In genomic region chr7:40142906-40143305, GRCm38 (mm10) we compare ENCODE assay signal across 19 mouse cellular contexts.
A peak's percentile ranks its signal among the peaks of the same experiment; 100 is the strongest.
DNase-seq lines count a peak whose midpoint lies in the region; ATAC-seq and TF ChIP-seq lines count a peak whose summit lies in the region.
"Had no signal": no experiment of that assay in that cellular context is flagged by ENCODE, and none has a peak within 500 bp of the region (broad histone marks: within the 10 kb centered on the region; RNA-seq: fewer than 3 reads in every experiment).

No protein-coding gene starts in this region.

- intact Hi-C loops in left cerebral cortex, postnatal 4 days (cut with DNase I): no loop called here

- CTCF ChIA-PET in Patski (lab: Charles Lee): no interaction called here

- no peaks in the 10 kb centered on the region for H3K27me3 ChIP-seq in embryonic facial prominence, embryonic 14.5 days (replicated peaks; ENCODE audit: control insufficient read depth, insufficient read depth, low read length)
- H3K27me3 ChIP-seq in embryonic facial prominence, embryonic 10.5 days (replicated peaks; ENCODE audit: low read depth, poor library complexity, severe bottlenecking): no peaks in the 10 kb centered on the region
- H3K27me3 ChIP-seq in kidney, embryonic 15.5 days: no peaks in the 10 kb centered on the region
- H3K27me3 ChIP-seq in Patski: no peaks in the 10 kb centered on the region
- H3K27me3 ChIP-seq: embryonic facial prominence, embryonic 15.5 days; forebrain, embryonic 12.5 days had no signal

- WGBS in embryonic facial prominence, embryonic 14.5 days: 74% methylated on average over 4 of the region's 4 CpGs
- WGBS in embryonic facial prominence, embryonic 10.5 days: 87% methylated on average over 4 of the region's 4 CpGs
- 65% methylated on average over 4 of the region's 4 CpGs for WGBS in kidney, embryonic 15.5 days

- POLR2A ChIA-PET in Patski (lab: Charles Lee): no interaction called here

- no peak overlapping the region for H3K9ac ChIP-seq in embryonic facial prominence, embryonic 14.5 days (ENCODE audit: low read depth, low read length)
- no peak overlapping the region for H3K9ac ChIP-seq in kidney, embryonic 15.5 days
- H3K9ac ChIP-seq: embryonic facial prominence, embryonic 15.5 days; forebrain, embryonic 12.5 days; hindbrain, embryonic 14.5 days had no signal

- H3K9me3 ChIP-seq in embryonic facial prominence, embryonic 14.5 days (ENCODE audit: control insufficient read depth, low read length): no peaks in the 10 kb centered on the region
- no peaks in the 10 kb centered on the region for H3K9me3 ChIP-seq in embryonic facial prominence, embryonic 10.5 days
- no peaks in the 10 kb centered on the region for H3K9me3 ChIP-seq in kidney, embryonic 15.5 days (replicated peaks)
- H3K9me3 ChIP-seq: embryonic facial prominence, embryonic 15.5 days; forebrain, embryonic 12.5 days; midbrain, embryonic 10.5 days had no signal

- in situ Hi-C loops in Patski (cut with MboI; ENCODE audit: low pct_unique_long_range_greater_than_20kb): no loop called here

- H3K4me1 ChIP-seq in embryonic facial prominence, embryonic 14.5 days (ENCODE audit: control insufficient read depth, insufficient read depth, low read length): no peaks in the 10 kb centered on the region
- H3K4me1 ChIP-seq in embryonic facial prominence, embryonic 10.5 days: no peaks in the 10 kb centered on the region
- no peaks in the 10 kb centered on the region for H3K4me1 ChIP-seq in kidney, embryonic 15.5 days
- H3K4me1 ChIP-seq: embryonic facial prominence, embryonic 15.5 days; forebrain, embryonic 12.5 days; midbrain, embryonic 10.5 days had no signal

- no peak overlapping the region for H3K4me3 ChIP-seq in embryonic facial prominence, embryonic 14.5 days (ENCODE audit: low read depth, low read length)
- no peak overlapping the region for H3K4me3 ChIP-seq in embryonic facial prominence, embryonic 10.5 days
- H3K4me3 ChIP-seq in kidney, embryonic 15.5 days (replicated peaks): no peak overlapping the region
- H3K4me3 ChIP-seq: embryonic facial prominence, embryonic 15.5 days; forebrain, embryonic 12.5 days; layer of hippocampus, adult 2 months; midbrain, embryonic 10.5 days had no signal

- TF ChIP-seq CTCF in Patski (IDR thresholded peaks at IDR 0.05): no peak

- peak; percentile 1 for DNase-seq in embryonic facial prominence, embryonic 14.5 days (ENCODE audit: low spot score)
- DNase-seq in embryonic facial prominence, embryonic 10.5 days (ENCODE audit: low spot score): no peak
- peak; percentile 2 to 5 for DNase-seq in kidney, postnatal 4 days
- peak; percentile 75 for DNase-seq in Patski (ENCODE audit: low read depth, low spot score)
- peak; percentile 6 for DNase-seq in left cerebral cortex, postnatal 4 days
- no peak for DNase-seq in gastrocnemius, adult 8-10 months (ENCODE audit: low spot score in 2 of 2)
- DNase-seq: B cell, adult 2 months; cerebellum, postnatal 36 days; kidney, adult 8-10 months; spleen, adult 18-20 months had no signal

- no peak overlapping the region for H3K4me2 ChIP-seq in embryonic facial prominence, embryonic 14.5 days (ENCODE audit: low read depth, low read length)
- no peak overlapping the region for H3K4me2 ChIP-seq in kidney, embryonic 15.5 days
- H3K4me2 ChIP-seq: embryonic facial prominence, embryonic 15.5 days; forebrain, embryonic 12.5 days; hindbrain, embryonic 14.5 days; liver, embryonic 11.5 days had no signal

- H3K27ac ChIP-seq in embryonic facial prominence, embryonic 14.5 days (replicated peaks; ENCODE audit: low read depth, low read length): no peak overlapping the region
- H3K27ac ChIP-seq in embryonic facial prominence, embryonic 10.5 days (replicated peaks): no peak overlapping the region
- no peak overlapping the region for H3K27ac ChIP-seq in kidney, embryonic 15.5 days
- H3K27ac ChIP-seq: embryonic facial prominence, embryonic 15.5 days; forebrain, embryonic 12.5 days; hindbrain, embryonic 14.5 days; layer of hippocampus, adult 2 months; midbrain, embryonic 10.5 days had no signal

- ATAC-seq in embryonic facial prominence, embryonic 14.5 days (ENCODE audit: low read depth): no peak
- no peak for ATAC-seq in kidney, embryonic 15.5 days (replicated peaks; ENCODE audit: low FRiP score)
- ATAC-seq in Patski: no peak
- no peak for ATAC-seq in megakaryocyte-erythroid progenitor cell, adult 5-6 weeks (replicated peaks; ENCODE audit: low FRiP score, low TSS enrichment, poor library complexity, severe bottlenecking)
- ATAC-seq: lung, postnatal 0 days had no signal

- H3K36me3 ChIP-seq in embryonic facial prominence, embryonic 14.5 days (ENCODE audit: control insufficient read depth, insufficient read depth, low read length): no peaks in the 10 kb centered on the region
- no peaks in the 10 kb centered on the region for H3K36me3 ChIP-seq in embryonic facial prominence, embryonic 10.5 days (replicated peaks)
- no peaks in the 10 kb centered on the region for H3K36me3 ChIP-seq in kidney, embryonic 15.5 days
- H3K36me3 ChIP-seq: embryonic facial prominence, embryonic 15.5 days; forebrain, embryonic 12.5 days; midbrain, embryonic 10.5 days had no signal

Comparison
In these comparisons a context has a peak if more than half of its experiments do, and no peak if none do; other contexts are left out.
1. DNase-seq: peak in embryonic facial prominence, embryonic 14.5 days (single experiment), kidney, postnatal 4 days (2 of 2), Patski (single experiment) and left cerebral cortex, postnatal 4 days (single experiment); none in embryonic facial prominence, embryonic 10.5 days (single experiment) and gastrocnemius, adult 8-10 months (0 of 2).